Mouse (Mus musculus) MEL (cell line): ENCODE data around the gene Sim2. TPM values are rescaled to one million over a fixed set of nuclear protein-coding genes. Genes with fewer than 3 reads are reported as not detected.
A peak's percentile ranks its signal among the peaks of the same experiment; 100 is the strongest.

Experiments used
- DNase-seq: peaks from one replicate; pipeline ENCODE4 v3.0.0; 2011; ENCODE audit warnings: low read depth, low spot score
- H3K27ac ChIP-seq: 2 replicates; pipeline ENCODE4 v1.5.1; 2012; ENCODE audit warnings: low read depth, mild to moderate bottlenecking, control low read depth, low read length, moderate library complexity; ENCODE audit not compliant: control insufficient read depth
- H3K27me3 ChIP-seq, 2 experiments: fragments of 150-350 bp in 1 of 2; sonication (generic) in 1 of 2; 2 replicates each; pipeline ENCODE4 v1.6.1; 2012; ENCODE audit warnings: low read length in 2 of 2, mild to moderate bottlenecking in 2 of 2, improper control_type of control experiment in 1 of 2, moderate library complexity in 1 of 2; ENCODE audit not compliant: insufficient read depth in 2 of 2, control insufficient read depth in 1 of 2
- H3K36me3 ChIP-seq, 2 experiments: 2 replicates each; pipeline ENCODE4 v1.6.1; 2012 to 2014; ENCODE audit warnings: low read length in 2 of 2, improper control_type of control experiment in 1 of 2, inconsistent platforms in 1 of 2, mild to moderate bottlenecking in 1 of 2; ENCODE audit not compliant: insufficient read depth in 2 of 2, control insufficient read depth in 1 of 2
- H3K4me1 ChIP-seq, 2 experiments: fragments of 150-350 bp in 1 of 2; sonication (generic) in 1 of 2; 2 replicates each; pipeline ENCODE4 v1.6.1; 2012; ENCODE audit warnings: low read length in 2 of 2, improper control_type of control experiment in 1 of 2, mild to moderate bottlenecking in 1 of 2; ENCODE audit not compliant: insufficient read depth in 2 of 2, control insufficient read depth in 1 of 2
- H3K4me3 ChIP-seq, 2 experiments: fragments of 150-350 bp in 1 of 2; sonication (generic) in 1 of 2; 2 replicates each; pipeline ENCODE4 v1.5.1; 2012; ENCODE audit warnings: low read depth in 2 of 2, low read length in 2 of 2, mild to moderate bottlenecking in 2 of 2, moderate library complexity in 2 of 2, control low read depth in 1 of 2, improper control_type of control experiment in 1 of 2; ENCODE audit not compliant: control insufficient read depth in 1 of 2, insufficient read depth in 1 of 2
- H3K79me2 ChIP-seq: 2 replicates; pipeline ENCODE4 v1.6.1; 2012; ENCODE audit warnings: mild to moderate bottlenecking, low read length, moderate library complexity; ENCODE audit not compliant: control insufficient read depth, poor library complexity, insufficient read depth
- H3K9ac ChIP-seq: 2 replicates; pipeline ENCODE4 v1.6.1; 2012; ENCODE audit warnings: low read depth, mild to moderate bottlenecking, control low read depth, low read length, moderate library complexity; ENCODE audit not compliant: control insufficient read depth, poor library complexity, severe bottlenecking
- H3K9me3 ChIP-seq: fragments of 150-350 bp; sonication (generic); replicated peaks from 2 replicates; pipeline ENCODE4 v1.6.1; 2012; ENCODE audit warnings: mild to moderate bottlenecking, low read length, improper control_type of control experiment, moderate library complexity; ENCODE audit not compliant: insufficient read depth
- E2F4 ChIP-seq: IDR thresholded peaks from 2 replicates; pipeline ENCODE4 v1.6.1; 2011; ENCODE audit warnings: low read depth, low read length, improper control_type of control experiment, borderline replicate concordance
- EP300 ChIP-seq, 2 experiments: IDR thresholded peaks; 2 replicates each; pipeline ENCODE4 v1.6.1; 2011; ENCODE audit warnings: improper control_type of control experiment in 2 of 2, low read length in 2 of 2, low read depth in 1 of 2, mild to moderate bottlenecking in 1 of 2
- GABPA ChIP-seq: IDR thresholded peaks from 2 replicates; pipeline ENCODE4 v1.6.1; 2012; ENCODE audit warnings: low read depth, mild to moderate bottlenecking, inconsistent platforms, low read length, improper control_type of control experiment, moderate library complexity
- GATA1 ChIP-seq: IDR thresholded peaks from 2 replicates; pipeline ENCODE4 v1.6.1; 2011; ENCODE audit warnings: low read depth, low read length, improper control_type of control experiment
- JUND ChIP-seq: IDR thresholded peaks from 2 replicates; pipeline ENCODE4 v1.6.1; 2011; ENCODE audit warnings: low read depth, mild to moderate bottlenecking, improper control_type of control experiment, low read length
- MAFK ChIP-seq: IDR thresholded peaks from 2 replicates; pipeline ENCODE4 v1.6.1; 2011; ENCODE audit warnings: low read depth, mild to moderate bottlenecking, low read length, improper control_type of control experiment, borderline replicate concordance
- MAX ChIP-seq: IDR thresholded peaks from 2 replicates; pipeline ENCODE4 v1.6.1; 2011; ENCODE audit warnings: low read length, improper control_type of control experiment
- MAZ ChIP-seq: IDR thresholded peaks from 2 replicates; pipeline ENCODE4 v1.6.1; 2012; ENCODE audit warnings: low read depth, mild to moderate bottlenecking, inconsistent platforms, low read length, improper control_type of control experiment
- MEF2A ChIP-seq: IDR thresholded peaks from 2 replicates; pipeline ENCODE4 v1.6.1; 2014; ENCODE audit warnings: low read depth, mild to moderate bottlenecking, inconsistent platforms, low read length, improper control_type of control experiment; ENCODE audit not compliant: poor library complexity, insufficient replicate concordance, severe bottlenecking; ENCODE audit errors: extremely low read depth
- MYB ChIP-seq: IDR thresholded peaks from 2 replicates; pipeline ENCODE4 v1.6.1; 2011; ENCODE audit warnings: mild to moderate bottlenecking, low read depth, low read length, improper control_type of control experiment
- POLR2AphosphoS2 ChIP-seq: IDR thresholded peaks from 2 replicates; pipeline ENCODE4 v1.6.1; 2011; ENCODE audit warnings: low read length, improper control_type of control experiment
- RAD21 ChIP-seq: IDR thresholded peaks from 2 replicates; pipeline ENCODE4 v1.6.1; 2011; ENCODE audit warnings: mild to moderate bottlenecking, low read depth, low read length, improper control_type of control experiment
- TBP ChIP-seq: IDR thresholded peaks from 2 replicates; pipeline ENCODE4 v1.8.0; 2011; ENCODE audit warnings: low read depth, low read length, improper control_type of control experiment
- TCF12 ChIP-seq: IDR thresholded peaks from 2 replicates; pipeline ENCODE4 v1.6.1; 2014; ENCODE audit warnings: low read depth, mild to moderate bottlenecking, inconsistent platforms, low read length, improper control_type of control experiment, moderate library complexity
- UBTF ChIP-seq: IDR thresholded peaks from 2 replicates; pipeline ENCODE4 v1.6.1; 2012; ENCODE audit warnings: low read depth, mild to moderate bottlenecking, inconsistent platforms, low read length, improper control_type of control experiment, moderate library complexity, borderline replicate concordance; ENCODE audit not compliant: insufficient read depth
- USF1 ChIP-seq: IDR thresholded peaks from 2 replicates; pipeline ENCODE4 v1.6.1; 2014; ENCODE audit warnings: low read depth, mild to moderate bottlenecking, inconsistent platforms, low read length, improper control_type of control experiment, moderate library complexity
- ZKSCAN1 ChIP-seq: IDR thresholded peaks from 2 replicates; pipeline ENCODE4 v1.6.1; 2012; ENCODE audit warnings: low read depth, mild to moderate bottlenecking, inconsistent platforms, low read length, improper control_type of control experiment, moderate library complexity
- ZNF384 ChIP-seq: IDR thresholded peaks from 2 replicates; pipeline ENCODE4 v1.6.1; 2012; ENCODE audit warnings: low read depth, mild to moderate bottlenecking, inconsistent platforms, low read length, improper control_type of control experiment
- polyA plus RNA-seq, 2 experiments: library from polyadenylated mRNA; stranded (reverse) in 1 of 2; unstranded in 1 of 2; fragments of >175 nt in 1 of 2; fragments of >200 nt in 1 of 2; gene quantifications; 2 replicates each; pipeline versions ENCODE4 v1.2.1 to v1.2.4; 2012; ENCODE audit warnings: low replicate concordance in 2 of 2, low read depth in 1 of 2; ENCODE audit not compliant: insufficient read length in 2 of 2, insufficient read depth in 1 of 2, missing spikeins in 1 of 2
- total RNA-seq: library from RNA; depleted of rRNA; stranded (reverse); fragments of 300-350 nt; gene quantifications from 2 replicates; pipeline ENCODE4 v1.2.3, GENCODE M21; 2012

The Sim2 gene
- total and polyA plus RNA-seq, 3 experiments = not detected

GRCm38 (mm10) chr16:94069061-94069460, 15.7 kb upstream of the Sim2 start:
- Histone ChIP-seq H3K9ac (no peak overlapping the region), H3K27me3 (no peaks in the 10 kb centered on the region), H3K4me3 (no peak overlapping the region), H3K9me3 (no peaks in the 10 kb centered on the region), H3K4me1 (no peaks in the 10 kb centered on the region), H3K27ac (no peak overlapping the region), H3K79me2 (no peaks in the 10 kb centered on the region; the same call in 1 of the 2 replicates), H3K36me3 (no peaks in the 10 kb centered on the region)
- TF ChIP-seq ZNF384 (no peak), TBP (no peak), MYB (no peak), MAFK (no peak), USF1 (no peak), E2F4 (no peak), UBTF (no peak)
- peak; percentile 77 for DNase-seq

- H3K27me3 ChIP-seq = no peaks in the 10 kb centered on the region
- H3K9ac ChIP-seq = no peak overlapping the region
- H3K4me3 ChIP-seq = no peak overlapping the region
- H3K79me2 ChIP-seq = no peaks in the 10 kb centered on the region; the same call in 1 of the 2 replicates
- DNase-seq = no peak
- H3K27ac ChIP-seq = no peak overlapping the region
- H3K4me1 ChIP-seq = no peaks in the 10 kb centered on the region
- H3K9me3 ChIP-seq = no peaks in the 10 kb centered on the region
- no peaks in the 10 kb centered on the region for H3K36me3 ChIP-seq
- no peak for TF ChIP-seq EP300 (IDR thresholded peaks at IDR 0.05; ENCODE audit: low read depth in 1 of 2, low read length in 2 of 2)
- TF ChIP-seq, all 39 proteins: peak for 0
Measured at GRCm38 (mm10) chr16:94070920-94071319, 13.8 kb upstream of the Sim2 start.

- no peak overlapping the region for H3K4me3 ChIP-seq
- H3K9ac ChIP-seq = no peak overlapping the region
- H3K27me3 ChIP-seq = no peaks in the 10 kb centered on the region
- no peaks in the 10 kb centered on the region for H3K36me3 ChIP-seq
- no peak for TF ChIP-seq MEF2A
- TF ChIP-seq GATA1 = no peak
- no peak for TF ChIP-seq POLR2AphosphoS2
- TF ChIP-seq EP300 (IDR thresholded peaks at IDR 0.05; ENCODE audit: low read depth in 1 of 2, low read length in 2 of 2) = no peak
- no peak for TF ChIP-seq TCF12
- TF ChIP-seq MAX = no peak
- no peak for TF ChIP-seq ZKSCAN1
- TF ChIP-seq USF1 = no peak
- no peak for TF ChIP-seq UBTF
- TF ChIP-seq JUND = no peak
- no peak for TF ChIP-seq MAFK
- no peak for TF ChIP-seq TBP
- TF ChIP-seq E2F4 = no peak
- TF ChIP-seq MYB = no peak
- TF ChIP-seq GABPA = no peak
- TF ChIP-seq RAD21 = no peak
- no peak for TF ChIP-seq MAZ
- no peak overlapping the region for H3K27ac ChIP-seq
- H3K9me3 ChIP-seq = no peaks in the 10 kb centered on the region
- DNase-seq = no peak
- H3K79me2 ChIP-seq = no peaks in the 10 kb centered on the region; the same call in 1 of the 2 replicates
- no peaks in the 10 kb centered on the region for H3K4me1 ChIP-seq
Measured at GRCm38 (mm10) chr16:94071468-94071867, 13.3 kb upstream of the Sim2 start.
